8 mouse cellular contexts compared by ENCODE assay signal in genomic region chr2:22895282-22896273, GRCm38 (mm10). TPM values are rescaled to one million over a fixed set of nuclear protein-coding genes. Genes with fewer than 3 reads are reported as not detected.
DNase-seq lines count a peak whose midpoint lies in the region; ATAC-seq and TF ChIP-seq lines count a peak whose summit lies in the region.

Gene Pdss1, plus strand, starts transcription at chr2:22895522.

- H3K36me3 ChIP-seq in hindbrain, postnatal 0 days (ENCODE audit: insufficient read depth, low read length), result no peaks in the 10 kb centered on the region

- peak within 1 kb of the TSS; percentile 77 for H3K9ac ChIP-seq in hindbrain, postnatal 0 days (replicated peaks; ENCODE audit: low read length)

- no peak for TF ChIP-seq CTCF in gastrocnemius, adult 2 months (IDR thresholded peaks at IDR 0.05)
- no peak for TF ChIP-seq CTCF in hindbrain, postnatal 0 days (IDR thresholded peaks at IDR 0.05; ENCODE audit: low read depth)
- TF ChIP-seq CTCF in left cerebral cortex, adult 2 months (IDR thresholded peaks at IDR 0.05), result no peak

- intact Hi-C loops in gastrocnemius, adult 2 months (cut with DNase I), result loop anchor here (5.0 kb wide), 1 partner anchor 262 kb away; the partner anchor contains the start of genes Mastl and Yme1l1
- intact Hi-C loops in left cerebral cortex, adult 2 months (cut with DNase I), result loop anchor here (1.0 to 5.0 kb wide), 4 partner anchors 37 to 261 kb away; partner anchors contain the start of genes Mastl and Yme1l1

- ATAC-seq in common myeloid progenitor, adult 5-6 weeks (replicated peaks; ENCODE audit: low read depth, poor library complexity, severe bottlenecking), result peak; percentile 96
- ATAC-seq in hindbrain, postnatal 0 days, result peak; percentile 100
- ATAC-seq in megakaryocyte, adult 5-6 weeks (ENCODE audit: poor library complexity, severe bottlenecking), result peak; percentile 96

- peak within 1 kb of the TSS; percentile 86 for H3K4me2 ChIP-seq in hindbrain, postnatal 0 days (ENCODE audit: low read depth, low read length)

- WGBS in hindbrain, postnatal 0 days, result under 1% methylated on average over 81 of the region's 81 CpGs

- no peaks in the 10 kb centered on the region for H3K27me3 ChIP-seq in hindbrain, postnatal 0 days (ENCODE audit: insufficient read depth, low read length)

- peak within 1 kb of the TSS; percentile 94 for H3K27ac ChIP-seq in gastrocnemius, adult 2 months
- peak within 1 kb of the TSS; percentile 87 for H3K27ac ChIP-seq in hindbrain, postnatal 0 days
- H3K27ac ChIP-seq in left cerebral cortex, adult 2 months, result peak within 1 kb of the TSS; percentile 90

- DNase-seq in ZHBTc4 (ENCODE audit: low read depth, low spot score), result peak; percentile 98
- peak; percentile 94 for DNase-seq in gastrocnemius, adult 2 months
- DNase-seq in hindbrain, postnatal 0 days (ENCODE audit: low spot score), result peak; percentile 96
- DNase-seq in left cerebral cortex, adult 2 months (ENCODE audit: extremely low spot score in 1 of 2, low spot score in 2 of 2), result peak; percentile 87 to 91
- DNase-seq in right cerebral cortex, adult 2 months (ENCODE audit: low spot score in 2 of 2), result peak; percentile 87 to 89
- peak; percentile 90 for DNase-seq in urinary bladder, postnatal 14 days (ENCODE audit: low spot score)

- no peaks in the 10 kb centered on the region for H3K9me3 ChIP-seq in hindbrain, postnatal 0 days (ENCODE audit: low read length)

- peak within 1 kb of the TSS; percentile 95 for H3K4me3 ChIP-seq in gastrocnemius, adult 2 months
- peak within 1 kb of the TSS; percentile 96 for H3K4me3 ChIP-seq in hindbrain, postnatal 0 days (ENCODE audit: low read length)
- H3K4me3 ChIP-seq in left cerebral cortex, adult 2 months, result peak within 1 kb of the TSS; percentile 90

- no peaks in the 10 kb centered on the region for H3K4me1 ChIP-seq in hindbrain, postnatal 0 days (ENCODE audit: insufficient read depth, low read length)

RNA-seq across cellular contexts. Expression of gene Pdss1, which starts in this region (rescaled TPM):
- total RNA-seq in common myeloid progenitor, adult 5-6 weeks (2017), result 22.5 and 34.5 TPM in 2 replicates
- 10 to 100 TPM in 1 of 2 experiments, 1 to 10 TPM in 1; 8.9 to 14.4 TPM for total RNA-seq in gastrocnemius, adult 2 months (2021)
- total RNA-seq in hindbrain, postnatal 0 days (2014; rRNA removed), result 10.2 and 15.5 TPM in 2 replicates
- 21.1 and 22.5 TPM in 2 replicates for polyA plus RNA-seq in hindbrain, postnatal 0 days (2015; fragmentation: Nextera tagmentation; extraction: Ambion mirVana)
- total RNA-seq in left cerebral cortex, adult 2 months (2021), result 10 to 100 TPM; 17.8 to 18.1 TPM
- total RNA-seq in megakaryocyte, adult 5-6 weeks (2015), result 23.0 and 27.0 TPM in 2 replicates
- total RNA-seq in megakaryocyte, adult 5-6 weeks (2017), result 16.2 and 17.6 TPM in 2 replicates

Comparison
In these comparisons a context has a peak if more than half of its experiments do, and no peak if none do; other contexts are left out.
1. Peak in every context shown above with its lines: DNase-seq, ATAC-seq, H3K4me3 ChIP-seq and H3K27ac ChIP-seq.